Comparison of ENCODE assay signal across 17 mouse cellular contexts in genomic region chr5:23576336-23577094, GRCm38 (mm10).
DNase-seq lines count a peak whose midpoint lies in the region; ATAC-seq and TF ChIP-seq lines count a peak whose summit lies in the region.
"Had no signal": no experiment of that assay in that cellular context is flagged by ENCODE, and none has a peak within 500 bp of the region (broad histone marks: within the 10 kb centered on the region; RNA-seq: fewer than 3 reads in every experiment).

No protein-coding gene starts in this region.

- peak overlapping the region; percentile 36; the same call in 1 of the 2 replicates for H3K27ac ChIP-seq in embryonic facial prominence, embryonic 12.5 days
- no peak overlapping the region for H3K27ac ChIP-seq in embryonic facial prominence, embryonic 10.5 days (replicated peaks)
- H3K27ac ChIP-seq in limb, embryonic 14.5 days (replicated peaks; ENCODE audit: low read depth, low read length), result no peak overlapping the region
- H3K27ac ChIP-seq in limb, embryonic 10.5 days, result no peak overlapping the region
- 0 out of 2 replicates have a peak overlapping the region, but pooled peaks have one; percentile 10 for H3K27ac ChIP-seq in hindbrain, embryonic 14.5 days
- H3K27ac ChIP-seq in midbrain, embryonic 15.5 days, result peak overlapping the region; percentile 35
- H3K27ac ChIP-seq: limb, embryonic 13.5 days; lung, embryonic 15.5 days had no signal

- no peak for TF ChIP-seq POLR2A in limb, embryonic 14.5 days (IDR thresholded peaks at IDR 0.05; ENCODE audit: borderline replicate concordance, extremely low read depth, insufficient read depth, insufficient read length)

- no peaks in the 10 kb centered on the region for H3K27me3 ChIP-seq in embryonic facial prominence, embryonic 12.5 days
- no peaks in the 10 kb centered on the region for H3K27me3 ChIP-seq in embryonic facial prominence, embryonic 10.5 days (replicated peaks; ENCODE audit: low read depth, poor library complexity, severe bottlenecking)
- no peaks in the 10 kb centered on the region for H3K27me3 ChIP-seq in limb, embryonic 14.5 days (ENCODE audit: control insufficient read depth, insufficient read depth, low read length)
- no peaks in the 10 kb centered on the region for H3K27me3 ChIP-seq in limb, embryonic 10.5 days (ENCODE audit: low read depth, poor library complexity, severe bottlenecking)
- H3K27me3 ChIP-seq in hindbrain, embryonic 14.5 days (ENCODE audit: control insufficient read depth, insufficient read depth, low read length), result no peaks in the 10 kb centered on the region
- no peaks in the 10 kb centered on the region for H3K27me3 ChIP-seq in midbrain, embryonic 15.5 days (replicated peaks)
- H3K27me3 ChIP-seq: limb, embryonic 13.5 days; lung, embryonic 15.5 days; megakaryocyte, embryonic 14.5 days had no signal

- peaks cover 10% of the 10 kb centered on the region; the same call in 1 of the 2 replicates for H3K4me1 ChIP-seq in embryonic facial prominence, embryonic 12.5 days
- H3K4me1 ChIP-seq in embryonic facial prominence, embryonic 10.5 days, result peaks cover 13% of the 10 kb centered on the region
- H3K4me1 ChIP-seq in limb, embryonic 14.5 days (ENCODE audit: control insufficient read depth, insufficient read depth, low read length), result no peaks in the 10 kb centered on the region
- H3K4me1 ChIP-seq in limb, embryonic 10.5 days, result peaks cover 10% of the 10 kb centered on the region; the same call in 1 of the 2 replicates
- H3K4me1 ChIP-seq in hindbrain, embryonic 14.5 days (replicated peaks; ENCODE audit: control insufficient read depth, insufficient read depth, low read length), result peaks cover 10% of the 10 kb centered on the region; the same call in 1 of the 2 replicates
- peaks cover 21% of the 10 kb centered on the region for H3K4me1 ChIP-seq in midbrain, embryonic 15.5 days
- H3K4me1 ChIP-seq: lung, embryonic 15.5 days had no signal

- 72% methylated on average over 6 of the region's 6 CpGs for WGBS in embryonic facial prominence, embryonic 12.5 days
- WGBS in embryonic facial prominence, embryonic 10.5 days, result 82% methylated on average over 6 of the region's 6 CpGs
- WGBS in limb, embryonic 14.5 days, result 62% methylated on average over 6 of the region's 6 CpGs
- 78% methylated on average over 6 of the region's 6 CpGs for WGBS in limb, embryonic 10.5 days
- WGBS in hindbrain, embryonic 14.5 days, result 63% methylated on average over 6 of the region's 6 CpGs
- 53% methylated on average over 6 of the region's 6 CpGs for WGBS in midbrain, embryonic 15.5 days

- no peaks in the 10 kb centered on the region for H3K9me3 ChIP-seq in embryonic facial prominence, embryonic 12.5 days
- H3K9me3 ChIP-seq in embryonic facial prominence, embryonic 10.5 days, result peaks cover 5% of the 10 kb centered on the region; the same call in 1 of the 2 replicates
- H3K9me3 ChIP-seq in limb, embryonic 14.5 days (ENCODE audit: control insufficient read depth, low read length), result 0 out of 2 replicates have a peak, but pooled peaks cover 6% of the 10 kb centered on the region
- H3K9me3 ChIP-seq in limb, embryonic 10.5 days (replicated peaks), result no peaks in the 10 kb centered on the region
- no peaks in the 10 kb centered on the region; the same call in 1 of the 2 replicates for H3K9me3 ChIP-seq in hindbrain, embryonic 14.5 days (ENCODE audit: control insufficient read depth, low read length)
- H3K9me3 ChIP-seq in midbrain, embryonic 15.5 days, result no peaks in the 10 kb centered on the region
- H3K9me3 ChIP-seq: lung, embryonic 15.5 days; megakaryocyte, embryonic 14.5 days had no signal

- no peak for DNase-seq in embryonic facial prominence, embryonic 10.5 days (ENCODE audit: low spot score)
- DNase-seq in limb, embryonic 14.5 days (ENCODE audit: low spot score), result no peak
- DNase-seq in limb, embryonic 10.5 days (ENCODE audit: low spot score), result no peak
- DNase-seq in hindbrain, embryonic 14.5 days (ENCODE audit: low spot score), result no peak
- DNase-seq in lung, postnatal 25 days (ENCODE audit: low spot score), result no peak
- DNase-seq in embryo, embryonic 10.5 days (ENCODE audit: low spot score), result no peak
- DNase-seq: cerebellum, adult 11-12 months; gastrocnemius, postnatal 25 days; kidney, adult 8-10 months; right cerebral cortex, postnatal 4 days; thymus, adult 18-20 months had no signal

- H3K4me2 ChIP-seq in embryonic facial prominence, embryonic 12.5 days (replicated peaks), result no peak overlapping the region
- H3K4me2 ChIP-seq in limb, embryonic 14.5 days (replicated peaks; ENCODE audit: low read depth, low read length, severe bottlenecking), result no peak overlapping the region
- H3K4me2 ChIP-seq in hindbrain, embryonic 14.5 days (replicated peaks), result no peak overlapping the region
- no peak overlapping the region for H3K4me2 ChIP-seq in midbrain, embryonic 15.5 days
- H3K4me2 ChIP-seq: heart, embryonic 11.5 days; limb, embryonic 13.5 days; lung, embryonic 15.5 days had no signal

- no peak overlapping the region for H3K9ac ChIP-seq in embryonic facial prominence, embryonic 12.5 days
- peak overlapping the region; percentile 3; the same call in 1 of the 2 replicates for H3K9ac ChIP-seq in limb, embryonic 14.5 days (ENCODE audit: low read depth, low read length, severe bottlenecking)
- no peak overlapping the region for H3K9ac ChIP-seq in hindbrain, embryonic 14.5 days
- H3K9ac ChIP-seq in midbrain, embryonic 15.5 days, result no peak overlapping the region
- H3K9ac ChIP-seq: limb, embryonic 13.5 days; lung, embryonic 15.5 days had no signal

- ATAC-seq in embryonic facial prominence, embryonic 12.5 days (ENCODE audit: insufficient number of reproducible peaks, insufficient read depth, low FRiP score, low TSS enrichment), result no peak
- no peak for ATAC-seq in limb, embryonic 14.5 days (ENCODE audit: low FRiP score, low read depth)
- ATAC-seq in hindbrain, embryonic 14.5 days (ENCODE audit: low FRiP score), result no peak; the same call in 1 of the 2 replicates
- ATAC-seq in midbrain, embryonic 15.5 days (replicated peaks), result no peak

- H3K4me3 ChIP-seq in embryonic facial prominence, embryonic 12.5 days, result no peak overlapping the region
- no peak overlapping the region for H3K4me3 ChIP-seq in embryonic facial prominence, embryonic 10.5 days
- no peak overlapping the region for H3K4me3 ChIP-seq in limb, embryonic 14.5 days (replicated peaks; ENCODE audit: low read length)
- no peak overlapping the region for H3K4me3 ChIP-seq in limb, embryonic 10.5 days
- no peak overlapping the region for H3K4me3 ChIP-seq in hindbrain, embryonic 14.5 days (replicated peaks; ENCODE audit: low read length)
- no peak overlapping the region for H3K4me3 ChIP-seq in midbrain, embryonic 15.5 days
- H3K4me3 ChIP-seq: limb, embryonic 13.5 days; lung, embryonic 15.5 days; megakaryocyte, embryonic 14.5 days had no signal

- no peaks in the 10 kb centered on the region for H3K36me3 ChIP-seq in embryonic facial prominence, embryonic 12.5 days
- H3K36me3 ChIP-seq in embryonic facial prominence, embryonic 10.5 days (replicated peaks), result peaks cover 13% of the 10 kb centered on the region
- H3K36me3 ChIP-seq in limb, embryonic 14.5 days (ENCODE audit: control insufficient read depth, insufficient read depth, low read length), result no peaks in the 10 kb centered on the region
- H3K36me3 ChIP-seq in limb, embryonic 10.5 days, result peaks cover 12% of the 10 kb centered on the region; the same call in 1 of the 2 replicates
- no peaks in the 10 kb centered on the region for H3K36me3 ChIP-seq in hindbrain, embryonic 14.5 days (replicated peaks; ENCODE audit: control insufficient read depth, insufficient read depth)
- H3K36me3 ChIP-seq in midbrain, embryonic 15.5 days (replicated peaks), result no peaks in the 10 kb centered on the region
- H3K36me3 ChIP-seq: lung, embryonic 15.5 days had no signal

Comparison
In these comparisons a context has a peak if more than half of its experiments do, and no peak if none do; other contexts are left out.
1. H3K27ac ChIP-seq: peak in embryonic facial prominence, embryonic 12.5 days (single experiment), hindbrain, embryonic 14.5 days (single experiment) and midbrain, embryonic 15.5 days (single experiment); none in embryonic facial prominence, embryonic 10.5 days (single experiment), limb, embryonic 14.5 days (single experiment) and limb, embryonic 10.5 days (single experiment).